Mouse (Mus musculus) liver, postnatal 0 days (tissue): Measurements from ENCODE around the gene Stxbp5l. TPM values are rescaled to one million over a fixed set of nuclear protein-coding genes. Genes with fewer than 3 reads are reported as not detected.
"Not testable (repeated sequence)": the region's sequence is repeated elsewhere in the genome, so short reads cannot be mapped to it uniquely, and the experiment has no call there.

ENCODE experiments used
- ATAC-seq: fragments of 200-750 bp; cut with Nextera tagmentation; 2 replicates; pipeline ENCODE4 v1.8.0; 2017; ENCODE audit warnings: mild to moderate bottlenecking, moderate library complexity
- DNase-seq: peaks from one replicate; pipeline ENCODE4 v3.0.0-alpha.2; 2016
- H3K27ac ChIP-seq: fragments of 300-500 bp; sonication (generic); 2 replicates; pipeline ENCODE4 v1.5.1; 2014; ENCODE audit warnings: antibody characterized with exemption, moderate library complexity, mild to moderate bottlenecking, low read depth
- H3K27me3 ChIP-seq: fragments of 300-500 bp; sonication (generic); 2 replicates; pipeline ENCODE4 v1.6.1; 2014; ENCODE audit warnings: low read length, control low read depth, mixed read lengths; ENCODE audit not compliant: insufficient read depth
- H3K36me3 ChIP-seq: fragments of 300-500 bp; sonication (generic); replicated peaks from 2 replicates; pipeline ENCODE4 v1.6.1; 2014; ENCODE audit warnings: mild to moderate bottlenecking, control low read depth, low read length, moderate library complexity, mixed read lengths; ENCODE audit not compliant: insufficient read depth
- H3K4me1 ChIP-seq: fragments of 300-500 bp; sonication (generic); 2 replicates; pipeline ENCODE4 v1.6.1; 2014; ENCODE audit warnings: antibody characterized with exemption, mild to moderate bottlenecking, control low read depth; ENCODE audit not compliant: insufficient read depth
- H3K4me2 ChIP-seq: fragments of 300-500 bp; sonication (generic); 2 replicates; pipeline ENCODE4 v1.6.1; 2014; ENCODE audit warnings: low read depth, mild to moderate bottlenecking, low read length, moderate library complexity, mixed read lengths
- H3K4me3 ChIP-seq: fragments of 300-500 bp; sonication (generic); 2 replicates; pipeline ENCODE4 v1.5.1; 2014; ENCODE audit warnings: low read depth, low read length
- H3K9ac ChIP-seq: fragments of 300-500 bp; sonication (generic); replicated peaks from 2 replicates; pipeline ENCODE4 v1.6.1; 2014; ENCODE audit warnings: mild to moderate bottlenecking, moderate library complexity
- H3K9me3 ChIP-seq: fragments of 300-500 bp; sonication (generic); 2 replicates; pipeline ENCODE4 v1.6.1; 2016; ENCODE audit warnings: mild to moderate bottlenecking, control low read depth, low read length, mixed read lengths
- CTCF ChIP-seq: sonication (generic); IDR thresholded peaks from 2 replicates; pipeline ENCODE4 v1.5.1; 2016; ENCODE audit warnings: antibody characterized with exemption, low read depth
- EP300 ChIP-seq: IDR thresholded peaks from 2 replicates; pipeline ENCODE4 v1.6.1; 2016; ENCODE audit warnings: antibody characterized with exemption, low read depth, mild to moderate bottlenecking
- WGBS: fragments of 180-500 bp; shearing (Covaris S2); extraction: QIAGEN DNeasy Blood & Tissue Kit; methylation state at CpG from one replicate; pipeline ENCODE4 v1.1.7; 2014; ENCODE audit not compliant: insufficient replicate concordance; 5-methylcytosine and 5-hydroxymethylcytosine counted together
- polyA plus RNA-seq: library from polyadenylated mRNA; unstranded; fragments of >200 nt; fragmentation: Nextera tagmentation; extraction: Ambion mirVana; gene quantifications from 2 replicates; pipeline ENCODE4 v1.2.1, GENCODE M21; 2015

The Stxbp5l gene
- polyA plus RNA-seq, 1 experiment from 2014 or later = not detected

GRCm38 (mm10) chr16:37208783-37209182 is 176.0 kb downstream of the Stxbp5l start:
- ATAC-seq = no peak
- Histone ChIP-seq H3K4me3 (no peak overlapping the region), H3K9ac (no peak overlapping the region), H3K4me1 (no peaks in the 10 kb centered on the region), H3K27me3 (no peaks in the 10 kb centered on the region), H3K9me3 (no peaks in the 10 kb centered on the region), H3K36me3 (no peaks in the 10 kb centered on the region), H3K4me2 (no peak overlapping the region), H3K27ac (no peak overlapping the region)
- no peak for DNase-seq
- TF ChIP-seq EP300 = no peak
- no peak for TF ChIP-seq CTCF

GRCm38 (mm10) chr16:37194152-37194551 is 190.6 kb downstream of the Stxbp5l start:
- ATAC-seq = no peak
- TF ChIP-seq EP300 (no peak), CTCF (no peak)
- H3K36me3 ChIP-seq = no peaks in the 10 kb centered on the region

GRCm38 (mm10) chr16:37125190-37125589 is 259.6 kb downstream of the Stxbp5l start:
- not testable (repeated sequence) for H3K9ac ChIP-seq, H3K4me1 ChIP-seq, H3K4me2 ChIP-seq, H3K36me3 ChIP-seq, DNase-seq, H3K27ac ChIP-seq, H3K27me3 ChIP-seq, H3K4me3 ChIP-seq, H3K9me3 ChIP-seq, ATAC-seq
- WGBS = 70% methylated on average over 1 of the region's 1 CpGs

More at GRCm38 (mm10) chr16:37194152-37194551, 190.6 kb downstream of the Stxbp5l start:
- no peaks in the 10 kb centered on the region for H3K27me3 ChIP-seq
- no peak overlapping the region for H3K4me3 ChIP-seq
- H3K9ac ChIP-seq = no peak overlapping the region
- no peak overlapping the region for H3K27ac ChIP-seq
- no peaks in the 10 kb centered on the region for H3K4me1 ChIP-seq
- no peak for DNase-seq
- no peaks in the 10 kb centered on the region for H3K9me3 ChIP-seq
- no peak overlapping the region for H3K4me2 ChIP-seq

DNA sequence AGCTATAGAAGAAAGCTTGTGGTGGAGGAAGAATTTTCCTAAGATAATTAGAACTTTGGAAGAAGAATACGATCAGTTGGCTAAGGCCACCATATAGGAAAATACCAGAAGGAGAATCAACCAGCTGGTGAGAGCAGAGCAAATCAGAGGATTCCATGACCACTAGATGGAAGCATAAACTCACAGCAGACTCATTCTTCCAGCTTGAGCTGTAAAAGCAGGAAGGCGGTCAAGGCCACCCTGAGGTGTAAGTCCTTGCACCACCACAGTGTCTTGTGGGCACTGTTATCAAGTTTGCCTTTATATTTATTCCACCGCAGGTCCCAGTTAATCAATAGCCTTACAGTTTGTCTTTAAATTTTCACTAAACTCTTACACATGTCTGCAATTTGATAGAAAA is 275.5 kb downstream of the Stxbp5l start:
- H3K27ac ChIP-seq = no peak overlapping the region
- H3K27me3 ChIP-seq = no peaks in the 10 kb centered on the region
- no peak overlapping the region for H3K4me3 ChIP-seq
- WGBS = 16% methylated on average over 3 of the region's 3 CpGs
- H3K9ac ChIP-seq = no peak overlapping the region
- no peak for DNase-seq
- no peaks in the 10 kb centered on the region for H3K4me1 ChIP-seq
- no peaks in the 10 kb centered on the region for H3K36me3 ChIP-seq
- no peak overlapping the region for H3K4me2 ChIP-seq
- TF ChIP-seq CTCF (peak; percentile 74), EP300 (no peak)
- ATAC-seq = no peak
- no peaks in the 10 kb centered on the region for H3K9me3 ChIP-seq

- WGBS = 23% methylated on average over 5 of the region's 5 CpGs
- Histone ChIP-seq H3K9me3 (no peaks in the 10 kb centered on the region), H3K9ac (no peak overlapping the region), H3K36me3 (no peaks in the 10 kb centered on the region), H3K4me1 (no peaks in the 10 kb centered on the region), H3K27ac (no peak overlapping the region), H3K4me2 (no peak overlapping the region), H3K27me3 (no peaks in the 10 kb centered on the region), H3K4me3 (no peak overlapping the region)
- TF ChIP-seq CTCF (no peak), EP300 (no peak)
- ATAC-seq = no peak
- no peak for DNase-seq
Observed at GRCm38 (mm10) chr16:37108763-37109162, 276.0 kb downstream of the Stxbp5l start.

DNA sequence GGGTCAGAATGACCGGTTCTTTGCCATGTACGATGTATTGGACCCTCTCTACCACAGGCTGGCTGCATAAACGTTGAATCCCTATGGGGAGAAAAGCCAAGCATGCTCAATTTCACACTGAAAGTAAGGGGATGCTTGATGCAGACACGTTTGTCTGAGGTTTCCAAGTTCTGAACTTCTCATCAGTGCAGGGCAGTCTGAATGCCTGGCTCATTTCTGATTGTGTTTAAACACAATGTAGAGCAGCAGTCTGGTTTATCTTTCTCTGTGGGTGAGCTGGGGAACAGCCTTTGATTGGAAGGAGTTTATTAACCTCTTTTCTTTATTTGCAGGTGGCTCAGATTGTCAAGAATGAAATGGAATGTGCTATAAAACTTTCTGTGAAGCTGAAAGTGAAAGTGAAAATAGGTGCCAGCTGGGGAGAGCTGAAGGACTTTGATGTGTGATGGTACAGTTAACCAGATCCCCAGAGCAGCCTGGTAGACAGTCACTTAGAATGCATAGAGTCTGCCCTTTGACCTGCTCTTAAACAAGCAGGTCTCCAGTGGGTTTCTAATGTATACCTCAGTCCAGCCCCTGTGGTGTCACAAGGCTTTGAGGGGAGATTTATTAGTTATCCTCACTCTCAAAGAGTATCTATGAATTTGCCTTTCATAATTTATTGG is 290.5 kb downstream of the Stxbp5l start:
- H3K36me3 ChIP-seq = peaks cover 7% of the 10 kb centered on the region; the same call in 1 of the 2 replicates
- no peak overlapping the region for H3K9ac ChIP-seq
- WGBS = 77% methylated on average over 4 of the region's 4 CpGs
- DNase-seq = no peak
- ATAC-seq = no peak
- no peak overlapping the region for H3K27ac ChIP-seq
- no peaks in the 10 kb centered on the region for H3K27me3 ChIP-seq
- H3K4me2 ChIP-seq = no peak overlapping the region
- H3K4me1 ChIP-seq = no peaks in the 10 kb centered on the region
- no peaks in the 10 kb centered on the region for H3K9me3 ChIP-seq
- TF ChIP-seq CTCF = no peak
- TF ChIP-seq EP300 = no peak
- H3K4me3 ChIP-seq = no peak overlapping the region

DNA sequence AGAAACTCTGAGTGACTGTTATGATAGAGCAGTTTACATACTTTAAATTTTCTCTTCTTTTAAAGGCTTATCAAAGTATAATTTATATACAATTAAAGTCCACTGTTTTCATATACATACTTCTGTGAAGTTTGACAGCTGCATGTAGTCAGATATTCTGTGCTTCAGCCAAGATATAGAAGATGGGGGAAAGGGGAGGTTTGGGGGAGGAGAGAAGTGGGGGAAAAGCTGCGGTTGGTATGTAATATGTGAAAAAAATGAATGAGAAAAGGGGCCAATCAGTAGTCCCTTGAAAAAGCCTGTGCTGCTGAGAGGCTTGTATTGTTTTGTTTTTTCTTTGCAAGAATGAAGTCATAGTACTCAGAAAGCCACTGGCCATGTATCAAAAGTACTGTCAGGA is 295.1 kb downstream of the Stxbp5l start:
- 92% methylated on average over 1 of the region's 1 CpGs for WGBS
- H3K27ac ChIP-seq = no peak overlapping the region
- no peak overlapping the region for H3K4me3 ChIP-seq
- no peaks in the 10 kb centered on the region for H3K9me3 ChIP-seq
- H3K9ac ChIP-seq = no peak overlapping the region
- no peak for TF ChIP-seq EP300
- no peak for TF ChIP-seq CTCF
- peaks cover 7% of the 10 kb centered on the region; the same call in 1 of the 2 replicates for H3K36me3 ChIP-seq
- DNase-seq (no peak), ATAC-seq (no peak)
- no peaks in the 10 kb centered on the region for H3K27me3 ChIP-seq
- no peak overlapping the region for H3K4me2 ChIP-seq
- no peaks in the 10 kb centered on the region for H3K4me1 ChIP-seq
